Mouse (Mus musculus) urinary bladder, adult 2 months (tissue): ENCODE results near the gene Ccdc173. TPM values are rescaled to one million over a fixed set of nuclear protein-coding genes. Genes with fewer than 3 reads are reported as not detected.
"Not testable (repeated sequence)": the region's sequence is repeated elsewhere in the genome, so short reads cannot be mapped to it uniquely, and the experiment has no call there.

Experiments used
- DNase-seq: peaks from one replicate; pipeline ENCODE4 v3.0.0; 2022; ENCODE audit warnings: low spot score
- polyA plus RNA-seq: library from polyadenylated mRNA; depleted of rRNA; stranded (reverse); fragments of >200 nt; gene quantifications from 2 replicates; pipeline ENCODE4 v1.2.3, GENCODE M21; 2012; rRNA removed

Ccdc173 gene
- 2.5 and 3.3 TPM in 2 replicates for polyA plus RNA-seq

- peak; percentile 94 for DNase-seq
These were observed at the start of gene Ccdc173, which contains the start of gene Phospho2 for GRCm38 (mm10) chr2:69789429-69790069. Gene Ccdc173, minus strand, starts transcription at chr2:69789575. Gene Phospho2, plus strand, starts transcription at chr2:69789623.

GRCm38 (mm10) chr2:69838707-69839106 is 49.3 kb upstream of the Ccdc173 start:
- no peak for DNase-seq

- no peak for DNase-seq
These were observed 48.6 kb upstream of the Ccdc173 start for GRCm38 (mm10) chr2:69837996-69838395.

GRCm38 (mm10) chr2:69837244-69837967 is 48.0 kb upstream of the Ccdc173 start:
- no peak for DNase-seq

- DNase-seq = no peak
These were observed 40.7 kb upstream of the Ccdc173 start for GRCm38 (mm10) chr2:69830116-69830515.

GRCm38 (mm10) chr2:69829680-69830079 is 40.3 kb upstream of the Ccdc173 start:
- DNase-seq = no peak

GRCm38 (mm10) chr2:69828031-69828430 is 38.7 kb upstream of the Ccdc173 start:
- DNase-seq = no peak

GRCm38 (mm10) chr2:69826380-69826779 is 37.0 kb upstream of the Ccdc173 start:
- no peak for DNase-seq

- no peak for DNase-seq
These were observed 36.5 kb upstream of the Ccdc173 start for GRCm38 (mm10) chr2:69825898-69826297.

- no peak for DNase-seq
These were observed 33.8 kb upstream of the Ccdc173 start for GRCm38 (mm10) chr2:69823129-69823677.

GRCm38 (mm10) chr2:69822361-69823128 is 33.2 kb upstream of the Ccdc173 start:
- peak; percentile 55 for DNase-seq

- no peak for DNase-seq
These were observed 32.3 kb upstream of the Ccdc173 start, which contains the start of gene Klhl23 for GRCm38 (mm10) chr2:69821711-69822110. Gene Klhl23, plus strand, starts transcription at chr2:69821944.

- no peak for DNase-seq
These were observed 30.8 kb upstream of the Ccdc173 start for GRCm38 (mm10) chr2:69820201-69820600.

- no peak for DNase-seq
These were observed 29.1 kb upstream of the Ccdc173 start for GRCm38 (mm10) chr2:69818350-69819085.

GRCm38 (mm10) chr2:69816575-69816974 is 27.2 kb upstream of the Ccdc173 start:
- no peak for DNase-seq

- not testable (repeated sequence) for DNase-seq
These were observed 22.0 kb upstream of the Ccdc173 start for GRCm38 (mm10) chr2:69811349-69811748.

GRCm38 (mm10) chr2:69810169-69810568 is 20.8 kb upstream of the Ccdc173 start:
- no peak for DNase-seq

- not testable (repeated sequence) for DNase-seq
These were observed 15.3 kb upstream of the Ccdc173 start for GRCm38 (mm10) chr2:69804663-69805062.

GRCm38 (mm10) chr2:69803756-69804155 is 14.4 kb upstream of the Ccdc173 start:
- DNase-seq = no peak

- peak; percentile 60 for DNase-seq
These were observed 13.5 kb upstream of the Ccdc173 start for GRCm38 (mm10) chr2:69802911-69803312.

- DNase-seq = no peak
These were observed 1.3 kb upstream of the Ccdc173 start for GRCm38 (mm10) chr2:69790722-69791121.
